Mouse (Mus musculus): ENCODE results near the gene Thumpd3.

GRCm38 (mm10) chr6:113018139-113018538, 27.9 kb upstream of the Thumpd3 start:
- TF ChIP-seq CTCF (IDR thresholded peaks at IDR 0.05; ENCODE audit: borderline replicate concordance, insufficient read depth, low read length) (no peak), POLR2A (IDR thresholded peaks at IDR 0.05; ENCODE audit: low read depth, low read length) (no peak)

All from embryonic fibroblast, embryonic 13.5 days (primary cell).